Mouse (Mus musculus) frontal cortex, postnatal 14 days (tissue): Measurements from ENCODE around the gene Gm5141.
"Not testable (repeated sequence)": the region's sequence is repeated elsewhere in the genome, so short reads cannot be mapped to it uniquely, and the experiment has no call there.

ENCODE experiments used
- DNase-seq, 2 experiments: peaks; one replicate each; pipeline ENCODE4 v3.0.0; 2022; ENCODE audit warnings: low spot score in 2 of 2

Gene Gm5141

DNA sequence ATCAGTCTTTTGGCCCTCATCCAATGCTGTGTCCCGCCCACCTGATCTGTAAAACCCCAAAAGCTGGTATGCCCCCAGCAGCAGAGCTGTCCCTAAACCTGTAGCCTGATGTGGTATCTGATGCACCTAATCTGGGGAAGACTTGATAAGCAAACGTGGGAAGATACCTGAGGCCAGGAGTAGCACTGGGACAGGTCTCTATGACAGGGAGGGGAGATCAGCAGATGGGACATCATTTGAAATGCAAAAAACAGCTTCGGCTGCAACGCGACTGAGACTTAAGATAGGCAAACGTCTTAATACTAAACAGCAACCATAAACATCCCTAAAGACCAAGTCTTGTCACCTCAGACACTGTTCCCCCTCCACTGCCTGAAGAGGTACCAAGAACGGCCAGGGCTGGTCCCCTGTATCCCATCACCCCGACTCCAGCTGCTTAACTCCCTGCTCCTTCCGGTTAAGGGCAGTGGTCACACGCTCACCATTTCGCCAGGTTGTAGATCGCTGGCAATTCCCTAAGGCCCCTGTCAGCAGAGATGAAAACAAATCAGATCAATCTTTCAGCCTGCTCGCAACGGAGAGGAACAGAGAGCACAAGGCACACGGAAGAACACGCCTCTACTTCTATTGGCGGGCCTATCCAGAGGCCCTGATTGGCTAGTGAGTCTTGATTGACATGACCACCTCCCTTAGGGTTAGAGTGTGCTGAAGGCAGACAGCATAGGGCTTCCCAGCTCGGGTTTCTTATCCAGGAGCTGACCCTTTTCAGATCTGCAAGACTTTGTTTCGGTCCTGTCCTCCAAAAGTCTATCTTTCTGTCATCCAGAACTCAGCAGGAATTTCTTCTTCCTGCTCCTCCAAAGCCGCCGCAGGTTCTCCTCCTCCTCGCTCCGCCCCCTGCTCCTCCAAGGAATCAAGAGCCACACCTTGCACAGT, at the start of gene Gm5141:
Gene Gm5141, minus strand, starts transcription at position 610 of the 936 bp plus-strand sequence.
- peak; percentile 24 to 49 for DNase-seq

DNA sequence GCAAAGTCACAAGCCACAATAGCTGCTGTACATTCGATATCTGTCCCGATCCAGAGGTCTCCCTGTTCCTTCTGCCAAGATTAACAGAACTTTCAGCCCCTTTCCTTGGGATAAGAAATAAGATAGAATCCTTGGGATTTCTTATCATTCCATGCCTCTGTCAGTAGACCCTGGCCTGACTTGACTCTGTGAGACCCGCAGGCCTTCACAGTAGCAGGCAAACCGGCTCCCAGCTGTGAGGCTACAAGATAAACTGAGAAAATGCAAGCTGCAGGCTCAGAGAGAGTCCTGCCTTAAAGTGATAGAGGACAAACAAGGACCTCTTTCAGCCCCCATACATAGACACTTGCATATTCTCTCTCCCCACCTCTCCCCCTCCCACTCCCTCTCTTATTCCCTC, 47.7 kb upstream of the Gm5141 start:
- no peak for DNase-seq

DNA sequence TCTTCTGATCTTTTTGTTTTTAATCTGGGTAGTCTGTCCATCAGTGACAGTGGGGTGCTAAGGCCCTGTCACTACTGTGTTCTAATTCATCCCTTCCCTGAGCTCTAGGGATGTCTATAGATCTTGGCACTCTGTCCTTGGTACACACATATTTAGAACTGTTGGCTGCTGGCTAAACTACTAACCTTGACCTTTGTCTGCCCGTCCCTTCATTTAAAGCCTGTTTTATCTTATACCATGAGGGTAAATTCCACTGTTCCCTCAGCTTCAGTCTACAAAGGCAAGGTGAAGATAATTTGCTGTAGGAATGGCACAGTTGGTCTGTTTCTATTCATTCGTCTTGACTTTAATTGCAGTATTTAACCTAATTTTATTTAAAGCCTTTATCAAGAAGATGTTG, 46.6 kb upstream of the Gm5141 start:
- DNase-seq: no peak

DNA sequence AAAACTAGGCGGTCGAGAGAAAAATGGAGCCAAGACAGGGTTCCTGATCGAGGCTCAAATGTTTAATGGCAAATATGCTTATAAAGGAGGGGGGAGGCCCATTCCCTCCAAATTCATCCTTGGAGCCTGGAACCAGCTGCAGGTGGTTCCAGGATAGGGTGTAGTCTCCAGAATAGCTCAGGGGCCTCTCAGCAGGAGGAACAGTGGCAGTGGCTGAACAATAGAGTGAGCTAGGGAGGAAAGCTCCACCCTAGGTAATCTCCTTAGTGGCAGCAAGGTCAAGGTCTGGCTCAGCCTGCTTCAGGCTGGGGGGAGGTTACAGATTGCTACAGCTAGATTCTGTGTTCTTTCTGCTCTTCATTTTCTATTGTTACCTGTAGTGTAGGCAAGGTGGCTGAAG, 30.1 kb upstream of the Gm5141 start:
- DNase-seq: not testable (repeated sequence)

DNA sequence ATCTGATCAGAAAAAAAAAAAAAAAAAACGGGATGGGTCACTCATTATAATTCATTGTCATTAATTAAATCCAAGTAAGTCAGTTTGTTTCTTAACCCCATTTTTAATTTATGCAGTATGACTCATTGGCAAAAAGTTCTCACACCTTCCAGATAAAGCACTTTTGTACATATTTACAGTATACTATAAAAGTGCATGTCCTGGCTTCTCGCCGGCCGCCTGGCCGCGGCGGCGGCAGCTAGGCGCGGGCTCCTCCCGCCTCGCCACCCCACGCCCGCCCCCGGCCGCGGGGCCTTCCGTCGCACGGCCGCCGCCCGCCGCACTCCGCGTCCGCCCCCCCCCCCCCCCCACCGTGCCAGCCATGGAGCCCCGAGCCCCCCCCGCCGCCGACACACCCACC, 27.1 kb upstream of the Gm5141 start:
- no peak for DNase-seq

DNA sequence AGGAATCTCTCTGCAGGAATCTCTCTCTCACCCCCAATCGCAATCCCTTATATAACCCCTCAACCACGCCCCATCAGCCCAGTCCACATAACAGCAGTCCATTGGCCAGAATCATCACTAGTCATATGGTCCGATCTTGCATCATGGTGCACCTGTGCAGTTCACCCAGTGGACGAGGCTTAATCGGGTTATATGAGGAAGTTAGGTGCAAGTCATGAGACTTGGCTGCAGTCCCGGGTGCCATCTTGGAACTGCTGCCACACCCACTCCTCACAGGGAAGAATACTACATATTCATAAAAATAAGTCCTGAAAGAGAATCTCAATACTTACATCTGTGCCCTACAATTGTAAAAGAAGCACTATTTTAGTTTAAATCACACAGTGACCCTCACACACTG, 22.4 kb upstream of the Gm5141 start:
- DNase-seq: not testable (repeated sequence)

DNA sequence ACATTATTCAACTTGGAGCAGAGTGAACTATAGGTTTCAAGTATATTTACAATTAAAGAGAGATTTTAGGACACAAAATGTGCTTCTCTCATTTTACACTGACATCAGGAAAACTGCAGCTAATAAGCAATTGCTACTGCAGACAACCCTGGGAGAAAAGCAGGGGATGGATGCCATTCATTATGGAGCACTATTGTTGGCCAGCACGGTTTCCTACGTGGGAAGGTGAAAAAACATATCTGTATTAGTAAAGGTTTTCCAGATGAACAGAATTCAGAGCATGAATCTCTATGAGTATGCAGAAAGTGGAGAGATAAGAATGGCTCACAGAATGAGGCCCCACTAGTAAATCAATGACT, 506 bp upstream of the Gm5141 start:
- DNase-seq: not testable (repeated sequence)

DNA sequence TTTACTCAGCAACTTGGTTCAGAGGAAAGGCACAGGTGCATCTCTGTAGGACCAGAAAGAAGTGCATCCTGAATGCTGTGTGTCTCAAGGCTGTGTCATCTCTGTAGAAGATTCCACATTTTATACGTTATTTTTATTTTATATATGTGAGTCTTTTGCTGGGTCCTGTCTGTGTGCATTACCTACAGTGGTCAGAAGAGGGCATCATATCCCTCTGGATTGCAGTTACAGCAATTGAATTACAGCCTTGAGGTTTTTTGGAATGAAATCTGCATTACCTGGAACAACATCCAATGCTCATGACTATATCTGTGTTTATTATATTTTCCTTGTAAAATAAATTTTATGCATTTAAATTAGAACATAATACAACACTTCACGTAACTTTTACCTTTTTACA, 21.8 kb downstream of the Gm5141 start:
- peak in 1 of 2 experiments; percentile 28 for DNase-seq

DNA sequence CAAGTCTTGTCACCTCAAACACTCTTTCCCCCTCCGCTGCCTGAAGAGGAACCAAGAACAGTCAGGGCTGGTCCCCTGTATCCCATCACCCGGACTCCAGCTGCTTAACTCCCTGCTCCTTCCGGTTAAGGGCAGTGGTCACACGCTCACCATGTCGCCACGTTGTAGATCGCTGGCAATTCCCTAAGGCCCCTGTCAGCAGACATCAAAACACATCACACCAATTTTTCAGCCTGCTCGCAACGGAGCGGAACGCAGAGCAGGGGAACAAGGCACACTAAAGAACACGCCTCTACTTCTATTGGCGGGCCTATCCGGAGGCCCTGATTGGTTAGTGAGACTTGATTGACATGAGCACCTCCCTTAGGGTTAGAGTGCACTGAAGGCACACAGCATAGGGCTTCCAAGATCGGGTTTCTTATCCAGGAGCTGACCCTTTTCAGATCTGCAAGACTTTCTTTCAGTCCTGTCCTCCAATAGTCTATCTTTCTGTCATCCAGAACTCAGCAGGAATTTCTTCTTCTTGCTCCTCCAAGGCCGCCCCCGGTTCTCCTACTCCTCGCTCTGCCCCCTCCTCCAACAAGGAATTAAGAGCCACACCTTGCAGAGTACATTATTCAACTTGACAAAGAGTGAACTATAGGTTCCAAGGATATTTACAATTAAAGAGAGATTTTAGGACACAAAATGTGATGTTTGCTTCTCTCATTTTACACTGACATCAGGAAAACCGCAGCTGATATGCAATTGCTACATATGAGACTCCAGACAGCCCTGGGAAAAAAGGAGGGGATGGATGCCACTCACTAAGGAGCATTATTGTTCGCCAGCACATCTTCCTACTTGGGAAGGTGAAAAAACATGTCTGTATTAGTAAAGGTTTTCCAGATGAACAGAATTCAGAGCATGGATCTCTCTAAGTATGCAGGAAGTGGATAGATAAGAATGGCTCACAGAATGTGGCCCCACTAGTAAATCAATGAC, 24.9 kb downstream of the Gm5141 start, which contains the start of gene Platr25:
Gene Platr25, minus strand, starts transcription at position 278 of the 984 bp plus-strand sequence.
- DNase-seq: peak; percentile 32 to 37

DNA sequence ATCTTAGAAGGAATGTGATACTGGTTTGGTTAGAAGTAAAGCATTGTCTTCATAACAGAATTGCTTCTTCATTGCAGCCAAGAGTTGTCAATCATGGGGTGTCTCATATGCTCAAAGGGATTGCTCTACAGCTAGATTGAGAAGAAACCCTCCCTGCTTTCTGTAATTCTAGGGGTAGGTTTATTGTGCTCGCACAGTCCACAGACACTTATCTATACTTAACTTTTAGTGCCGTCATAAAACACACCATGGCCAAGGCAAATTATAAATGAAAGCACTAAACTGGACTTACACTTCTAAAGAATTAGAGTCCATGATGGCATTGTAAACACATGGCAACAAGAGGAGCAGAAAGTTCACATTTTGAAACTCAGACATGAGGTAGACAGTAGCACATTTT, 52.3 kb downstream of the Gm5141 start:
- no peak for DNase-seq
